Mouse (Mus musculus) forebrain, postnatal 0 days (tissue): Measurements from ENCODE around the gene Nfxl1. TPM values are rescaled to one million over a fixed set of nuclear protein-coding genes. Genes with fewer than 3 reads are reported as not detected.
A peak's percentile ranks its signal among the peaks of the same experiment; 100 is the strongest.

Source experiments
- ATAC-seq: fragments of 200-750 bp; cut with Nextera tagmentation; 2 replicates; pipeline ENCODE4 v1.8.0; 2017; ENCODE audit warnings: mild to moderate bottlenecking, moderate library complexity
- DNase-seq: peaks from one replicate; pipeline ENCODE4 v3.0.0-alpha.2; 2015
- H3K27ac ChIP-seq: fragments of 300-500 bp; sonication (generic); 2 replicates; pipeline ENCODE4 v1.5.1; 2014; ENCODE audit warnings: low read depth, mild to moderate bottlenecking, antibody characterized with exemption, low read length, moderate library complexity, mixed read lengths
- H3K27me3 ChIP-seq: fragments of 300-500 bp; sonication (generic); 2 replicates; pipeline ENCODE4 v1.6.1; 2014; ENCODE audit warnings: mild to moderate bottlenecking, low read length, mixed read lengths; ENCODE audit not compliant: insufficient read depth
- H3K36me3 ChIP-seq: fragments of 300-500 bp; sonication (generic); 2 replicates; pipeline ENCODE4 v1.6.1; 2014; ENCODE audit warnings: mild to moderate bottlenecking, moderate library complexity; ENCODE audit not compliant: insufficient read depth
- H3K4me1 ChIP-seq: fragments of 300-500 bp; sonication (generic); 2 replicates; pipeline ENCODE4 v1.6.1; 2014; ENCODE audit warnings: antibody characterized with exemption; ENCODE audit not compliant: insufficient read depth
- H3K4me2 ChIP-seq: fragments of 300-500 bp; sonication (generic); 2 replicates; pipeline ENCODE4 v1.6.1; 2014; ENCODE audit warnings: low read depth, mild to moderate bottlenecking, moderate library complexity
- H3K4me3 ChIP-seq: fragments of 300-500 bp; sonication (generic); 2 replicates; pipeline ENCODE4 v1.5.1; 2014; ENCODE audit warnings: low read depth, low read length, mixed read lengths
- H3K9ac ChIP-seq: fragments of 300-500 bp; sonication (generic); 2 replicates; pipeline ENCODE4 v1.6.1; 2014; ENCODE audit warnings: mild to moderate bottlenecking
- H3K9me3 ChIP-seq: fragments of 300-500 bp; sonication (generic); 2 replicates; pipeline ENCODE4 v1.6.1; 2016; ENCODE audit warnings: low read length
- CTCF ChIP-seq: sonication (generic); IDR thresholded peaks from 2 replicates; pipeline ENCODE4 v1.5.1; 2016; ENCODE audit warnings: antibody characterized with exemption, control low read depth, low read depth
- WGBS: fragments of 180-500 bp; shearing (Covaris S2); extraction: QIAGEN DNeasy Blood & Tissue Kit; methylation state at CpG from one replicate; pipeline ENCODE4 v1.1.7; 2014; 5-methylcytosine and 5-hydroxymethylcytosine counted together
- polyA plus RNA-seq: library from polyadenylated mRNA; unstranded; fragments of >200 nt; fragmentation: Nextera tagmentation; extraction: Ambion mirVana; gene quantifications from 2 replicates; pipeline ENCODE4 v1.2.1, GENCODE M21; 2015
- total RNA-seq: library from RNA; depleted of rRNA; stranded (reverse); fragments of >200 nt; gene quantifications from 2 replicates; pipeline ENCODE4 v1.2.3, GENCODE M21; 2014

The Nfxl1 gene
- total and polyA plus RNA-seq, 2 experiments from 2014 or later: 6.9 to 12.7 TPM

GRCm38 (mm10) chr5:72513808-72514207, 45.7 kb downstream of the Nfxl1 start:
- no peaks in the 10 kb centered on the region for H3K27me3 ChIP-seq
- no peak overlapping the region for H3K9ac ChIP-seq
- no peak for TF ChIP-seq CTCF
- H3K4me1 ChIP-seq: no peaks in the 10 kb centered on the region
- no peak overlapping the region for H3K27ac ChIP-seq
- DNase-seq (no peak), ATAC-seq (no peak)
- H3K36me3 ChIP-seq: peaks cover 26% of the 10 kb centered on the region
- 92% methylated on average over 5 of the region's 5 CpGs for WGBS
- H3K4me2 ChIP-seq: no peak overlapping the region
- H3K9me3 ChIP-seq: no peaks in the 10 kb centered on the region
- no peak overlapping the region for H3K4me3 ChIP-seq

- Histone ChIP-seq H3K27me3 (peaks cover 28% of the 10 kb centered on the region), H3K27ac (no peak overlapping the region), H3K9ac (no peak overlapping the region), H3K4me1 (peaks cover 7% of the 10 kb centered on the region; the same call in 1 of the 2 replicates), H3K9me3 (no peaks in the 10 kb centered on the region), H3K4me2 (no peak overlapping the region), H3K36me3 (no peaks in the 10 kb centered on the region), H3K4me3 (no peak overlapping the region)
- ATAC-seq: peak; percentile 68
- peak; percentile 63 for DNase-seq
- 73% methylated on average over 5 of the region's 5 CpGs for WGBS
- peak; percentile 76 for TF ChIP-seq CTCF
These were observed 53.7 kb downstream of the Nfxl1 start for GRCm38 (mm10) chr5:72505740-72506139.

- no peaks in the 10 kb centered on the region for H3K36me3 ChIP-seq
- no peaks in the 10 kb centered on the region for H3K9me3 ChIP-seq
- H3K27ac ChIP-seq: no peak within 1 kb of the TSS
- ATAC-seq: peak; percentile 25; the same call in 1 of the 2 replicates
- H3K4me2 ChIP-seq: peak within 1 kb of the TSS; percentile 56
- DNase-seq: no peak
- TF ChIP-seq CTCF: no peak
- H3K9ac ChIP-seq: no peak within 1 kb of the TSS
- peak within 1 kb of the TSS; percentile 34 for H3K4me3 ChIP-seq
- 2% methylated on average over 64 of the region's 64 CpGs for WGBS
- peaks cover 28% of the 10 kb centered on the region for H3K27me3 ChIP-seq
- peaks cover 7% of the 10 kb centered on the region; the same call in 1 of the 2 replicates for H3K4me1 ChIP-seq
These were observed 55.7 kb downstream of the Nfxl1 start, which contains the start of gene Corin for GRCm38 (mm10) chr5:72503531-72504523. TSS of gene Corin (minus strand) at chr5:72504473.

GRCm38 (mm10) chr5:72502778-72503177, 56.7 kb downstream of the Nfxl1 start:
- Histone ChIP-seq H3K36me3 (no peaks in the 10 kb centered on the region), H3K27me3 (peaks cover 28% of the 10 kb centered on the region), H3K4me3 (no peak overlapping the region), H3K4me2 (no peak overlapping the region), H3K9me3 (no peaks in the 10 kb centered on the region), H3K9ac (no peak overlapping the region), H3K27ac (no peak overlapping the region), H3K4me1 (peaks cover 7% of the 10 kb centered on the region; the same call in 1 of the 2 replicates)
- no peak for TF ChIP-seq CTCF
- 71% methylated on average over 8 of the region's 8 CpGs for WGBS
- ATAC-seq (no peak), DNase-seq (no peak)

GRCm38 (mm10) chr5:72501763-72502162, 57.7 kb downstream of the Nfxl1 start:
- no peak for TF ChIP-seq CTCF
- no peaks in the 10 kb centered on the region for H3K9me3 ChIP-seq
- H3K4me3 ChIP-seq: no peak overlapping the region
- ATAC-seq (no peak), DNase-seq (no peak)
- no peak overlapping the region for H3K4me2 ChIP-seq
- H3K4me1 ChIP-seq: peaks cover 7% of the 10 kb centered on the region; the same call in 1 of the 2 replicates
- 62% methylated on average over 3 of the region's 3 CpGs for WGBS
- no peak overlapping the region for H3K27ac ChIP-seq
- no peaks in the 10 kb centered on the region for H3K36me3 ChIP-seq
- H3K9ac ChIP-seq: no peak overlapping the region
- H3K27me3 ChIP-seq: peaks cover 28% of the 10 kb centered on the region

- Histone ChIP-seq H3K27me3 (peaks cover 16% of the 10 kb centered on the region), H3K4me3 (no peak overlapping the region), H3K36me3 (no peaks in the 10 kb centered on the region), H3K27ac (no peak overlapping the region), H3K9ac (no peak overlapping the region), H3K4me2 (no peak overlapping the region), H3K9me3 (no peaks in the 10 kb centered on the region), H3K4me1 (no peaks in the 10 kb centered on the region)
- 75% methylated on average over 10 of the region's 10 CpGs for WGBS
- TF ChIP-seq CTCF: no peak
- DNase-seq (no peak), ATAC-seq (no peak)
These were observed 61.2 kb downstream of the Nfxl1 start for GRCm38 (mm10) chr5:72498271-72498670.

- Histone ChIP-seq H3K9ac (no peak overlapping the region), H3K36me3 (no peaks in the 10 kb centered on the region), H3K9me3 (no peaks in the 10 kb centered on the region), H3K4me3 (no peak overlapping the region), H3K27me3 (peaks cover under 1% of the 10 kb centered on the region; the same call in 1 of the 2 replicates), H3K4me2 (no peak overlapping the region), H3K27ac (no peak overlapping the region), H3K4me1 (no peaks in the 10 kb centered on the region)
- no peak for TF ChIP-seq CTCF
- whole genome bisulfite sequencing: 76% methylated on average over 4 of the region's 4 CpGs
- no peak for ATAC-seq
- DNase-seq: no peak
These were observed 62.7 kb downstream of the Nfxl1 start for GRCm38 (mm10) chr5:72496756-72497155.
